Comparison of ENCODE assay signal across 7 mouse cellular contexts in the genomic region with DNA sequence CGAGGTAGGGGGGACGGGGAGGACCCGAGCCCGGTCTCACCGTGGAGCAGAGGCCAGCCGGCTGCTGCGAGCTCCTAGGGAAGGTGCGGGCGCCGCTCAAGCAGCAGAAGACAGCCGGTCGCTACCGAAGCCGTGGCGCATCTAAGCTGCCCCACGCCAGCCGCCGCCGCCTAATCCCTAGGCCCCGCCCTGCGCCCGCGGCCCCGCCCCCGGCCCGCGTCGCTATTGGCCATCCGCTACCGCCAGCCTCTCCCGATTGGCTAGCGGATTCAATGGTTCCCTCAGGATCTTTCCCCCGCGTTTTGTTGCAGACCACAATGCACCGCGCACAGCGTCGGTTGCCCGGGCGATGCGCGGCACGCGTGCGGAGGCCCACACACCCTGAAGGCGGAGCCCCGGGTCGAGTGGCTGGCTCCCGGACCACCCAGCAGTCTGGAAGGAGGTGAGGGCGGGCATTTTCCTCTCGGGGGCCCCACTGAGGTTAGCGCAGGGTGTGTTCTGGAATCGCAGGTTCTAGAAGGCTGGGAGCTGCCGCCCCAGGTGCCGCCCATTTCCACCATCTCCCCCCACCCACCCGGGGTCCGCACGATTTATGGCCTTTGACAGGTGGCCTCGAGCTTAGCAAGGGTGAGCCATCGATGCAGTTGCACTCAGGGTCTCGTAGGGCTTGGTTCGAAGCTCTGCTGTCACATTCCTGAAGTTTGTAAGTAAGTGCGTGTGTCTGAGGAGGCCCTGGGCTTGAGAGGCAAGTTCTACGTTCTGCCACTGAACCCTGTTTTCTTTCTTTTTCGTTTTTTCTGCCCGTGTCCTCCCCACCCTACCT. TPM values are rescaled to one million over a fixed set of nuclear protein-coding genes. Genes with fewer than 3 reads are reported as not detected.
DNase-seq lines count a peak whose midpoint lies in the region; ATAC-seq lines count a peak whose summit lies in the region.

A gene (minus strand): TSS at position 208 of the 823 bp plus-strand sequence.

- DNase-seq in adrenal gland, adult 18-20 months (ENCODE audit: low spot score in 2 of 2), result peak; percentile 100
- DNase-seq in embryo, embryonic 11 days, result peak; percentile 98
- peak; percentile 99 to 100 for DNase-seq in gastrocnemius, postnatal 36 days
- peak; percentile 99 for DNase-seq in left cerebral cortex, postnatal 25 days (ENCODE audit: low spot score in 2 of 2)
- DNase-seq in midbrain, embryonic 10.5 days (ENCODE audit: low spot score), result peak; percentile 99
- DNase-seq in right cerebral cortex, postnatal 4 days, result peak; percentile 100

- peak; percentile 98 for ATAC-seq in intestine, embryonic 15.5 days

- H3K9me3 ChIP-seq in intestine, embryonic 15.5 days, result no peaks in the 10 kb centered on the region
- no peaks in the 10 kb centered on the region for H3K9me3 ChIP-seq in midbrain, embryonic 10.5 days (replicated peaks)

- under 1% methylated on average over 65 of the region's 66 CpGs for WGBS in intestine, embryonic 15.5 days
- 1% methylated on average over 65 of the region's 66 CpGs for WGBS in midbrain, embryonic 10.5 days

- peaks cover 23% of the 10 kb centered on the region for H3K4me1 ChIP-seq in intestine, embryonic 15.5 days (replicated peaks)
- peaks cover 31% of the 10 kb centered on the region for H3K4me1 ChIP-seq in midbrain, embryonic 10.5 days

- intact Hi-C loops in gastrocnemius, postnatal 36 days (cut with DNase I), result loop anchor here (1.0 to 5.0 kb wide), 2 partner anchors 26 to 141 kb away; a partner anchor contains a TSS
- intact Hi-C loops in left cerebral cortex, postnatal 25 days (cut with DNase I), result loop anchor here (1.0 to 2.0 kb wide), 4 partner anchors 18 to 40 kb away; a partner anchor contains a TSS

- no peaks in the 10 kb centered on the region for H3K27me3 ChIP-seq in intestine, embryonic 15.5 days (replicated peaks)
- H3K27me3 ChIP-seq in midbrain, embryonic 10.5 days (ENCODE audit: low read depth, poor library complexity, severe bottlenecking), result peaks cover 17% of the 10 kb centered on the region

- peaks cover 17% of the 10 kb centered on the region for H3K36me3 ChIP-seq in intestine, embryonic 15.5 days
- peaks cover 37% of the 10 kb centered on the region for H3K36me3 ChIP-seq in midbrain, embryonic 10.5 days

- H3K4me2 ChIP-seq in intestine, embryonic 15.5 days (replicated peaks), result peak within 1 kb of the TSS; percentile 88

- peak within 1 kb of the TSS; percentile 94 for H3K27ac ChIP-seq in intestine, embryonic 15.5 days
- peak within 1 kb of the TSS; percentile 93 for H3K27ac ChIP-seq in midbrain, embryonic 10.5 days (replicated peaks)

- H3K4me3 ChIP-seq in intestine, embryonic 15.5 days (replicated peaks), result peak within 1 kb of the TSS; percentile 95
- peak within 1 kb of the TSS; percentile 94 for H3K4me3 ChIP-seq in midbrain, embryonic 10.5 days

- peak within 1 kb of the TSS; percentile 90 for H3K9ac ChIP-seq in intestine, embryonic 15.5 days

RNA-seq across cellular contexts. Expression of the gene that starts here (rescaled TPM):
- total RNA-seq in adrenal gland, adult 18-20 months (2021), result 100 to 1,000 TPM; 268 to 338 TPM
- 10 to 100 TPM; 51.5 to 76.5 TPM for total RNA-seq in gastrocnemius, postnatal 36 days (2021)
- polyA plus RNA-seq in intestine, embryonic 15.5 days (2015; fragmentation: Nextera tagmentation; extraction: Ambion mirVana), result 1,297 TPM in 2 replicates
- 100 to 1,000 TPM; 713 to 752 TPM for total RNA-seq in left cerebral cortex, postnatal 25 days (2021)
- 1,606 and 1,767 TPM in 2 replicates for polyA plus RNA-seq in midbrain, embryonic 10.5 days (2016; fragmentation: Nextera tagmentation; extraction: Ambion mirVana)

Comparison
In these comparisons a context has a peak if more than half of its experiments do, and no peak if none do; other contexts are left out.
1. Peak in every context shown above with its lines: DNase-seq, ATAC-seq, H3K4me3 ChIP-seq and H3K27ac ChIP-seq.